Mouse (Mus musculus): ENCODE measurements at regions not wholly inside any gene's neighbourhood (a gene's known extent, or its start where the extent isn't known, plus 50 kb on each side); places are given as distances from the start of the nearest gene placed in this dataset.

DNA sequence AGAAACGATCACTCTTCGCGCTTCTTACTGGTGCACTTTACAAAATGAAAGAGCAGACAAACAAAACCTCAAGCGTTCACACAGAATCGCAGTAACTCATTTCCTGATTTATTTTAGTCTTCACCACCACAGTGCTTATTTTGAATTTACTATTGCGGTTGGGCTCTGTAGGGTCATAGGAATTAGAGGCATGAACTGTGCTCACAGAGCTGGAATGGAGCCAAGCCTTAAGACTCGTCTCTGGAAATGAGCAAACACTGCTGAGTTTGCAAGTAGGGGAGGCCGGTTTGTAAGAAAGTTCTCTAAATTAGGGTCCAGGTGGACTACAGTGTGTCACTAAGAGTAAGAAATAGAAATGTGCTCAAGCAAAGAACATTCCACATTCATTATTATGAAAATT is 289.2 kb upstream of the Gjb5 start:
- no peak for DNase-seq (ENCODE audit: extremely low spot score in 1 of 2, low spot score in 1 of 2)

DNA sequence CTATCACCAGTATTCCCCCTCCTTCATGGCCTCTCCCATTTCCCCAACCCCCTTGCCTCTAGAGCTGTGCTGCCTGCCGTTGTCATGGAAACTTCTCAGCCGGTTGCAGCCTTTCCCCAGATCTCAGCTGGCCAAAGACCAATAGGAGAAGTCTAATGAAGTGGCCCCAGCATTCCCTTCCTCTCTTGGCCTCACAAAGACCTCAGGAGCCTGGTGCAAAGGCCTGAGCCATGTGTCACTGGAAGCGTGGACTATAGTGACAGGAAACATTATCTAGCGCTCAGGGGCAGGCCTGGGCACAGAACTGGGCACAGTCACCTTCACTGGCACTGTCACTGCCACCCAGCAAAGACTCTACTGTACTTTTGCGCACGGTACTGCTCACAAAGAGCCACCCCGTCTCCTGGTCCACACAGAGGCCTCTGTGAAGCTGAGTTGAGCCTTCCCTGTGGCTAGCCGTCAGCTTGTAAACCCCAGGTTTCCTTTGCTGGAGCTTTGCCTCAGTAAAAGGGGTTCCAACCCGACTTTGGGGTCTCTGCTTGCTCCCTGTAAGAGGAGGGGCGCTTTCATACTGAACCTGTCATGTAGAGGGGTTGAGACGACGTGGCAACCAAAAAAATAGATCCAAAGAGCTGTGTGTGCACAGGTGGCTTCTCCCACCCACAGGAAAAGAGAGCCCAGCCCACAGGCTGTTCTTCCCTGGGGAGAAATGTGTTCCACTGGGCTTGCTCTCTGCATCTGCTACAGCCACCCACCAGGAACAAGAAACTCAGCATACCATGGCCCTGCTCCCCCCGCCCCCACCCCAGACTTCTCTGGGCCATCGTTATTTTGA is 282.5 kb upstream of the Gjb5 start:
- peak; percentile 31 to 41 for DNase-seq (ENCODE audit: extremely low spot score in 1 of 2, low spot score in 1 of 2)

DNA sequence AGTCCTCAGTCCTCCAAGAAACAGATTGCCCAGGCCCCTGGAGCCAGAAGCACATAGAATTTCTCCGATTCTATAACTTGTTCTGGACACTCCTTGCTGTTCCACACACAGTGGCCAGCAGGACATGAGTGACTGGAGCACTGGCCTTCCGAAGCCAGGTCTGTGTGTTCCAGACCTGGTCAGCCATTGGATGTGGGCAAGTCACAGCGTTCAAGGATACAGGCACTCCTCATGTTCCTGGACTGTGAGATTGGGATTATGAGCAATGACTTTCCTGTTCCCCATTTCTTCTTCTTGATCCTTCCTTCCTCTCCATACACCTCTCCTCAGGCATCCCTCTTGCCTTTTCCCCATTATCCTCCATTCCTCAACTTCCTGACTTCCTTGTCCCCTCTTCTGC is 281.8 kb upstream of the Gjb5 start:
- no peak for DNase-seq (ENCODE audit: extremely low spot score in 1 of 2, low spot score in 1 of 2)

DNA sequence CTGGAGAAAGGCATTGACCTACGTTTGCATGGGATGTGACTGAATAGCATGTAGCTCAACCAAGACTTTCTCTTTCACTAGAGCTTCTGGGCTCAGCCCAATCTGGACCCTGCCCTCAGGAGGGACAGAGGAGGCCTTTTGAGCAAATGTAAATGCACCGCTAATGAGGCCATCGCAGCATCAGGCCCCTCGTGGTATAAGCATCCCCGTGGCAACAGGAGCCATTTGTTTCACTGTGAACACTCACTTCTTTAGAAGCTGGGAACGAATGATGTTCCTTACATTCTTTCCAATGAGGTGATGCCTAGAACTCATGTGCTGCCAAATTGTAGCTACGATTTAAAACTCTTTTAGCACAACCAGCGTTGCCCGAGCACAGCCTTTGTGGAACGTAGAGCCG is 279.0 kb upstream of the Gjb5 start:
- DNase-seq (ENCODE audit: extremely low spot score in 1 of 2, low spot score in 1 of 2): no peak

DNA sequence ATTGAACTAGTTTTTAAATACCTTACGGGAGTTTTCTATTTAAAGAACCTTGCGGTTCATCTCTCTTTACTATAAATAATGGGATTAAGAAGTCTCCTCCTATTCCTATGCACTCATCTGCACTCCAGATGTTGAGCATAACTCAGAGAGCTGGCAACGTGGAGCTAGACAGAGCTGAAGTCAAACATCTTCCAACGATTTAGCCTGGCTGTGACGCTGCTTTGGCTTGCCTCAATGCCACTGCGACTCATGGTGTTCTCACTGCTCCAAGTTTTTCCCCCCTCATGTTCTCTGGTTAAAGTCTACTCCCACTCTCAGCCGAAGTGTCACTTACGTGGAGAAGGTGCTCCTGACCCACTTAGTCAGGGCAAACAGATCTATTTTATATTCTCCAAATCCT is 277.3 kb upstream of the Gjb5 start:
- DNase-seq (ENCODE audit: extremely low spot score in 1 of 2, low spot score in 1 of 2): no peak

DNA sequence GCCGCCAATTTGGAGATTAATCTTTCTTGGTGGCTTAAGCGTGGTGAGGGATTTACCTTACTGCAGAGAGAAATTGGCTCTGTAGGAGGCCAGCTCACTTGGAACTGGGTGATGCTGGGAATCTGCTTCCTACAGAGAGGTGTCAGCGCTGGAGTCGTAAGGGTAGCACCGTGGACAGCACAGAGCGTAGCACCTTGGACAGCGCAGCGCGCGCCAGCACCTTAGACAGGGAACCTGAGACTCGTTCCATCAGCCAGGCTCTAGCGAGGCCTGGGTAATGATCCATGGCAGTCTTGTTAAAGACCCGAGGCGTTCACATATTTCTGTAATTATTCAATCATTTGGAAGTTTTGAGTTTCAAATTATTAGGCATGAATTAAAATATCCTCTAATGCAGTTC is 261.9 kb upstream of the Gjb5 start:
- no peak for DNase-seq (ENCODE audit: extremely low spot score in 1 of 2, low spot score in 1 of 2)

DNA sequence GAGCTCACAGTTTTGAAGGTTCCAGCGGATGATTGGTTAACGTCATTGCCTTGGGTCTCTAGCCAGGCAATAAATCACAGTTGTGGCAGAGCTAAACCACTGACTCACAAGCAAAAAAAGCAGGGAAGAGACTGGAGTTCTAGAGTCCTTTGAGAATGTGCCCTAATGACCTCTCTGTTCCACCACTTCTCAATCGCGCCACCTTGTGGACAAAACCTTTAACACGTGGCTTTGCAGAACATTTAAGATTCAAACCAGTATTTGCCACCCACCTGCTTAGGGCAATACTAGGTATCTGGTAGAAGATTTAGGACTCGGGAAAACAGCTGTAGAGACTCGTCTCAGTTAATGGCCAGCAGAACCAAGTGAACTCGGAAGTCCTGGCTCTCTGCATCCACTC is 254.8 kb upstream of the Gjb5 start:
- peak in 1 of 2 experiments; percentile 56 for DNase-seq (ENCODE audit: extremely low spot score in 1 of 2, low spot score in 1 of 2)

DNA sequence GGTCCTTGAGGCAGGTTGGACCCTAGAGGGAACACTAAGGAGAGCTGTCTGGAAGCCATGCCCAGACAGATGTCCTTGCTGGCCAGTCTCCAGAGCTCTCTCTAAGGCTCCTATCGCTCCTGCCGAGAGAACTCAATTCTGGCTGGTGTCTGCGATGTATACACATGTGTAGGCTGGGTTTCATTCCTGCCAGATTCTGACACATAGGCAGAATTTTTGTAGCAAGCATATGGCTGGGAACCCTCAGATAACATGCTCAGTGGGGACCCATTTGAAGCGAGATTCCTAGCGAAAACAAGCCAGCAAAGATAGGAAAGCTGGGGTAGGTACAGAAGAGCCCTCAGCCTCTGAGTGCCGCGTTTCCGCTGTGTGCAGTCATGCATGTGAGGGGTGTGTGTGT is 242.9 kb upstream of the Gjb5 start:
- peak in 1 of 2 experiments; percentile 21 for DNase-seq (ENCODE audit: extremely low spot score in 1 of 2, low spot score in 1 of 2)

DNA sequence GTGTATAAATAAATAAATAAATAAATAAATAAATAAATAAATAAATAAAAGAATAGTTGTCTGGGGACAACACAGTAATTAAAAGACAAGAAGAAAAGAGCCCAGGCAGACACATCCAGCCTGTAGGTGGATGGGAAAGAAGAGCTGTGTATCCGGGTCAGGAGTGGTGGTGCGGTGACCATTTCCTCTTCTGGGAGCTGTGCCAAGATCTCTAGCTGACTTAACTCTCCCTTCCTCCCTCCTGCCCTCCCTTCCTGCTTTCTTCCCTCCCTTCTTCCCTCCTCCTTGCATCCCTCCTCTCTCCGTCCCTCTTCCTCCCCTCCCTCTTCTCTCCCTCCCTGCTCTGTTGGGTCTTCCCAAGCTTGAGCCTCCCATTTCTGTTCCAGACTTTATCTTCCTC is 240.6 kb upstream of the Gjb5 start:
- DNase-seq (ENCODE audit: extremely low spot score in 1 of 2, low spot score in 1 of 2): no peak

DNA sequence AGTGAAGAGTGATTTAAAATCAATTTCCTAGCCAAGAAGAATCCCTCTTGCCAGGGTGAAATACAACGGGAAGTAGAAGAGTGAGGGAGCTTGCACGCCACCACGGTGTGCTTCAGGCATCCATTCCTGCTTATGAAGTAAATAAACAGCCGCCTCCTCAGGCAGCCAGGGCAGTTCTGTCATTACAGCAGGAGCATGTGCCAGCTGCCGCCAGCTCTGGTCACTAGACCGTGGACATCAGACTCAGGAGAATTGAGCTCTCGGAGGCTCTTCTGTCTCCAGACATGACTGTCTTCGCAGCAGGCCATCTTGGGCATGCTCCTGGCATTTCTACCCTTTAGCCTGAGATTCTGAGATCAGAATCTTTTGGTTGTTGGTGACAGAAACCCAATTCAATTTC is 236.1 kb upstream of the Gjb5 start:
- no peak for DNase-seq (ENCODE audit: extremely low spot score in 1 of 2, low spot score in 1 of 2)

DNA sequence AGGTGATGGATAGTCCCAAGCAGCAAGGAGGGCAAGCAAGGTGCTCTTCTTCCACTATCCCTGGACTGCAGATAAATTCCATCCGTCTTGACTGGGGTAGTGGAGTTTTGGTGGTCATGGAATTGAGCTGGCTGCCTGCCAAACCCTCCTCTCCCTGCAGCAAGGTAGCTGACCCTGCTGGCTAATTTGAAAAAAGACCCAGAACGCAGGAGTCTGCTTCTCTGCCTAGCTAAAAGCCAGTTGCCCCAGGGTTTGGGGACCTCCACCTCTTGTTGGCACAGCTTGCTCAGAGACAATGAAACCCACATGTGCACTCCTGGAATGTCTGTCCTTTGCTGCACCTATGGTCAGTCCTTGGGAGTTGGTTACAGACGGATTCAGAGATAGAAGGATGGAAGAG is 233.6 kb upstream of the Gjb5 start:
- DNase-seq (ENCODE audit: extremely low spot score in 1 of 2, low spot score in 1 of 2): no peak

DNA sequence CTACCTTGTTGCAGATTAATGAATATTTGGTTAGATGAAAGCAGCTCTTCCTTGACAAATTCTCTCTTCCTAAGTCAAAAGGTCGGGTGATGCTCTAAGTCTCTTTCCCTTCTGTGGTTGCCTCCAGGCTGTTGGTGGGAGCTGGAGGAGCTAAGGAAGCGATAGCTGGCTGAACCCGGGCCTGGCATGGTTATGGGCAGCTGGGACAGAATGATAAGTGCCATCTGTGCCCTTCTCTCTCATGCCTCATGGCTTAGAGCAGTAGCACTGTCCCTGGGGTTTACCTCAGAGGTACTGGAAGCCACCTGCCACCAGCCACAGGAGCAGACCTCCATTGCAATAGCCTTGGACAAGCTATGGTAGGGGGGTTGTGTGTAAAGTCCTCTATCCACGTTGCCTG is 228.8 kb upstream of the Gjb5 start:
- no peak for DNase-seq (ENCODE audit: extremely low spot score in 1 of 2, low spot score in 1 of 2)

DNA sequence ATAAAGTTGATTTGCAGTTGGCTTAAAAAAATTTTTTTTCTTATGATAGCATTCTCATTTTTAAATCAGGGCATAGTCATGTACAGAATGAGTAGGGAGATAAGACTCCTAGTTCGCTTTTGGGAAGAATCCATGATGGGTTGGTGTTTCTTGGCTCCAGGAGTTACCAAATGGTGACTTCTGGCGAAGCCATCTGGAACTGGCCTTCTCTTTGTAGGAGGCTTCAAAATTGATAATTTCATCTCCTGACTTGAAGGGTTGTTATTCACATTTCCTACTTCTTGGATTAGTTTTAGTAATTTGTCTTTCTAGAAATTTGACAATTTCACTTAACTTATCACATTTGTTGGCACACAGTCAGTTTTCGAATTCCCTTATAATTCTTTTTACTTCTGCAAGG is 218.5 kb upstream of the Gjb5 start:
- peak in 1 of 2 experiments; percentile 38 for DNase-seq (ENCODE audit: extremely low spot score in 1 of 2, low spot score in 1 of 2)

DNA sequence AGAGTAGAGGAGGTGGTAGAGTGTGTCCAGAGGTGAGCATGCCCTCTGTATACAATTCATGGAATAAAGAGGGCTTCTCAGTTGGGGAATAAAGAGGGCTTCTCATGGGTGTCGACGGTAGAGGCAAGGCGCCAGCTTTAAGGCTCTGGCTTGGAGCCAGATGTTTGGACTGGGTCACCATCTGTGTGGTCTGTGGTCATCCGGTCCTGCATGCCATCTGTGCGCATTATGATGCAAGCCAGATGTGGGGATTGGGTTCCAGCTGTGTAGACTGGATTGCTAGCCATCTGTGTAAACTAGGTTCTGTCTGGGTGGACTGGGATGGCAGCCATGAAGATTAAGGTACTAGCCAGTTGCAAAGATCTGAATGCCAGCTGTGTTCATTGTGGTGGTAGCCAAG is 204.6 kb upstream of the Gjb5 start:
- DNase-seq (ENCODE audit: extremely low spot score in 1 of 2, low spot score in 1 of 2): no peak

DNA sequence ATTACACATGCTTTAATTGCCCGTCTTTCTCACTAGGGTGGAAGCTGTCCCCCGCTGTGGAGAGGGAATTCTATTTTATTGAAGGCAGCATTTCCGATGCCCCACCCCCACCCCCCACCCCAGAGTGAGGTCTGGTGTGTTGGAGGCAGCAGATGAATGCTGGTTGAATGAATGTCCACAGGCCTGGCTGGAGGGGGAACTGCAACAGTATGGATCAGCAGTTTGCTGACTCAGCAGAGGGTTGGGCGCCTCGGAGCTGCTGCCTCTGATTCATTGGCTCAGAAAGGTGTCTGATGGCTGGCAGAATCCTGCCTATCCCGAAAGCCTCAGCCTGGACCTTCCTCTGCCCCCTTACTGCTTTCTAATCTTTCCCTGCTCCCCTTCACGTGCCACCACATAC is 200.6 kb upstream of the Gjb5 start:
- DNase-seq (ENCODE audit: extremely low spot score in 1 of 2, low spot score in 1 of 2): no peak

DNA sequence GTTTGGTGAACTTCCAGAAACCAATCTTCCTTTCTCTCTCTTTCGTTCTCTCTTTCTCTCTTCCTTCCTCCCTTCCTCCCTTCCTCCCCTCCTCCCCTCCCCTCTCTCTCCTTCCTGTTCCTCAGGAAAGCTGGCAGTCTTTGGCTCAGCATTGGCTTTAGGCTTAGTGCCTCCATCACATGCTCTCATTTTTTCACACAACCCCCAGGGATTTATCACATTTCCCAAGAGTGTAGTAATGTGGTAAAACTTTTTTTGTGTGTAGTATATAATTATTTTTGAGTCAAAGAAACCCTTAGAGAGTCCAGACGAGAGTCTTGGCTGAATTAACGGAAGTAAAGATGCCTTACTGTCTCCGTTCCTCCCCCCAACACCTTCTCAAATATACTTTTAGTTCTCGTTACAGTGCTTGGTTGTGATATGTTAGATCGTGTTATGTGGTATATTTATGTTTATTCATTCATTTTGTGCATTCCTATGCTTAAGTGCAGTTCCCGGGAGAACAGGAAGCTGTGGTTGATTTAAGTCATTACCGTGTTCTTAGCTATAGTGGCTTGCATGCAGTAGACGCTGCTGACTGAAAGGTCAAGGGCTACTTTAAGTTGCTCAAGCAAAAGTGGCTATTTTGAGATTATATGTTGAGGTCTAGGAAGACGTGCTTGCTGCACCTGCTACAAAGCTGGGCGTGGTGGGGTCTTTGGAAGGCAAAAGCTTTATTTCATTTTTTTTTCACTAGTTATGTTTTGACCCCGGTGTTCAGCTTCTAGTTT is 194.7 kb upstream of the Gjb5 start:
- no peak for DNase-seq (ENCODE audit: extremely low spot score in 1 of 2, low spot score in 1 of 2)

DNA sequence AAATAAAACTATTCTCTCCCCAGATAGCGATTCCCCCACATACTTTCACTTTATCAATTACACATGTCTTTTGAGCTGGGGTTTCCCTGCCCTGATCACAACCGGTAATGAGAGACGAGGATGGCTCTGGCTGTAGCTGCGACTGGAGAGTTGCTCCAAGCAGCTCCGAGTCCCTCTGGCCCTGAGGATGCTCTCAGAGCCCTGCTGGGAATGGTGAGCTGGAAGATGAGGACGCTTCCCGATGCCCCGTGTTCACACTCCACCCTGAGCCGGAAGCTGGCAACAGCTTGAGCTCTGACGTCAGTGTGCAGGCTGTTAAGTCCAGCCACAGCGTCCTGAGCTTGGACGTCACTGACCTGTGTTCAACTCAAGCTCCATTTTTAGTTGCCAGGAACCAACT is 191.6 kb upstream of the Gjb5 start:
- DNase-seq (ENCODE audit: extremely low spot score in 1 of 2, low spot score in 1 of 2): no peak

DNA sequence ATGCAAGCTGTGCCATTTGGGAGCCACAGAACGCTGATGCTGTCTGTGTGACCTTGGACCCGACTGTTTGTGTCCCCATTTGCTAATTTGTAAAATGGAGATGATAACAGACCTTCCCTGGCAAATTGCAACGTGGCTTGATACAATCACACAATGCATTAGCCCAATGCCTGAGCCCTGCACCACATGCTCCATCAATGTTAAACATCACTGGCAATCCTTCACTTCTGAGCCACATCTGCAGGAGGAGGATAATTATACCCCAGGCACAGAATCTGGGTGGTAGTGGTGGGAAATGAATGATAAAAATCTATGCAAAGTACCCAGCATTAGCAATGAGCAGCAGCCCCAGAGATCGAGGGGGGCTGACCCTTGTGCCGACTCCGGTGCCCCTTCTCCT is 191.0 kb upstream of the Gjb5 start:
- no peak for DNase-seq (ENCODE audit: extremely low spot score in 1 of 2, low spot score in 1 of 2)

DNA sequence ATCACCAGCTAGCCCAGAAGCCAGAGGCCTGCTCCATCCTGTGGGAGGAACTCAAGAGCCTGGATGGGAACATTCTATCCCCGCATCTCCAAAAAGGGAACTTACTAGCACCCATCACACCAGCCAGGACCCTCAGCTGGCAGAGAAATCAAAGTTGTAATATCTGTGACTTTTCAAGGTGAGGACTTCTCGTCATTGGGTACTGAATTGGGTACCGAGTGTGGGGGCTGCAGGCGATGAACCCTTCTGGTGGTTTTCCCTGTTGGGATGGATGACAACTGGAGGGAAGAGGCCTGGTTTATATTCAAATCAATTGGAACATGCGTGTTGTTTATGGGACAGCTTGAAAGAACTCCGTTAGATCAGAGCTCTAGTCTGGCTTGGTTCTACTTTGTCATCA is 187.1 kb upstream of the Gjb5 start:
- no peak for DNase-seq (ENCODE audit: extremely low spot score in 1 of 2, low spot score in 1 of 2)

DNA sequence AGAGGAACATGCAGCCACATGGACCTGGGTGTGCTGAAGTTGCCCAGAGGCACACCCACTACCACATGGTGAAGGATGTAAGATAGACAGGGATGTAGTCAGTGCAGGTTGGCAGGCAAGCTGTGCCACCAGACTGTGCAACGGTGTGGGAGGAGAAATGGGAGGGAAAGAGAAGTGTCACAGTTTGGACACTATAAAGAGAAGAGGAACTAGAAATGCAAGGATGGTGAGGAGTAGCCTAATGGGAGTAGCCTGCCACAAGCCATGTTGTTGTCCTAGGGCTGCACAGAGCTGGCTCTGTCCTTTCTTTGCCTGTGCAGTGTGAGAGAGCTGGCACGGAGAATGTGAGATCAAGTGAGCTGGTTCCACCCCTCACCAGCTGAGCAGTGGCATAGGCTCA is 185.3 kb upstream of the Gjb5 start:
- peak; percentile 29 to 33 for DNase-seq (ENCODE audit: extremely low spot score in 1 of 2, low spot score in 1 of 2)

DNA sequence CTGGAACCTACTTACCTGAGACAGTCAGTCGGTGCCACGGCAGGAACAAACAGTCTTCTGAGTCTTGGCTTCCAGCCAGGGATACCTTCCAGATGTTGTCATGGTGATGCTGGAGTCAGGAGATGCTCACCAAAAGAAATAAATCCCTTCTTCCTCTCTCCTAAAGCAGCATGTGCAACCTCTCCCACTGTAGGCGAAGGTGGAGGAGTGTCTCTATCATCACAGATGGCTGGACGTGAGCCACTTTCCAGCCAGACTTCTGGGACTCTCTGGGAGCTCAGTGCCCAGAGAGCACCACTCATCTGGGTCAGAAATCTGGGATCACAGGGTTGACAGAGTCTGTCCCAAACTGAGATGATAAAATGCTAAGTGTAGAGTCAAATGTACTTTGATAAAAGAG is 184.8 kb upstream of the Gjb5 start:
- DNase-seq (ENCODE audit: extremely low spot score in 1 of 2, low spot score in 1 of 2): no peak

DNA sequence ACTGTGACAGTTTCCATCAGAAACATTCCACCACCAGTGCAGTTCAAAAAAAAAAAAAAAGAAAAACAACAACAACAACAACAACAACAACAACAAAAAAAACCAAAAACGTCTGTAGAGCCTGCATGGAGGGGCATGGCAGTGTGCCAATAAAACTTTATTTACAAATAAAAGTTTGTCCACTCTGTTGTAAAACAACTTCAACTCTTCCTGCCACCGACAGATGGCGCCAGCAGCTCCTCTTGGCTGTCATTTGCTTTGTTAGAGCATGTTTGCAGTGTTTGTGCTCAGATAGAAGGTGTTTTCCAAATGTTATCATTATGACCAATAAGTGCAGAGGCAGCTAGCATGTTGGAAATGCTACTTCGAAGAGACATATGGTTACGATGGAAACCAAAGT is 179.0 kb upstream of the Gjb5 start:
- DNase-seq (ENCODE audit: extremely low spot score in 1 of 2, low spot score in 1 of 2): peak in 1 of 2 experiments; percentile 51

Data from layer of hippocampus, postnatal 25 days (tissue).